Mouse (Mus musculus): ENCODE results near the gene Rac1.

- TF ChIP-seq CTCF (IDR thresholded peaks at IDR 0.05; ENCODE audit: low read depth, low read length), result no peak
- no peak for TF ChIP-seq POLR2A (IDR thresholded peaks at IDR 0.05; ENCODE audit: borderline replicate concordance, low read depth, low read length)
These were observed 24.8 kb downstream of the Rac1 start for GRCm38 (mm10) chr5:143502899-143503557.
